Mouse (Mus musculus) kidney, adult 2 months (tissue): ENCODE measurements around the gene Gm37240.

Experiments
- CTCF ChIP-seq: fragments of 200-500 bp; conservative IDR thresholded peaks from 2 replicates; pipeline ENCODE4 v1.5.1; 2011; ENCODE audit warnings: low read depth, mild to moderate bottlenecking, control low read depth, low read length, moderate library complexity, mixed read lengths; ENCODE audit not compliant: insufficient read depth, insufficient read length
- POLR2A ChIP-seq: fragments of 200-500 bp; IDR thresholded peaks from one replicate; pipeline ENCODE4 v1.6.1; 2011; ENCODE audit warnings: low read depth, low read length, control low read depth

DNA sequence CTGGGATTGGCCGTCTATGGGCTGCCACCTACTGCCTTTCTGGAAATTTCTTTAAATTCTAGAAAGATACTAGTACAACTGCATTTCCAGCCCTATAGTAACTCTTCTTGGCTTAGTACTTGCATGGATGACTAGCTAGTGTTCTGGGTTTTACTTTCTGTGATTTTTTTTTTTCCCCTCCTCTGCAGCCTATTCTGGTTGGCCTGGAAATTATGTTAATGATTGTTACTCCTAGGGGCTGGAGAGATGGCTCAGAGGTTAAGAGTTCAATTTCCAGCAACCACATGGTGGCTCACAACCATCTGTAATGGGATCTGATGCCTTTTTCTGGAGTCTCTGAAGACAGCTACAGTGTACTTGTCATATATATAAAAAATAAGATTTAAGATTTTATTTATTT lies 1036.9 kb downstream of the Gm37240 start:
- TF ChIP-seq POLR2A (no peak), CTCF (no peak)
